Mouse (Mus musculus) frontal cortex, adult 2 months (tissue): ENCODE measurements around the gene Pde4d. TPM values are rescaled to one million over a fixed set of nuclear protein-coding genes. Genes with fewer than 3 reads are reported as not detected.
A peak's percentile ranks its signal among the peaks of the same experiment; 100 is the strongest.

Source experiments
- DNase-seq, 2 experiments: peaks; one replicate each; pipeline ENCODE4 v3.0.0; 2022; ENCODE audit warnings: low spot score in 1 of 2; ENCODE audit errors: extremely low spot score in 1 of 2
- polyA plus RNA-seq: library from polyadenylated mRNA; depleted of rRNA; stranded (reverse); fragments of >200 nt; gene quantifications from 2 replicates; pipeline ENCODE4 v1.2.3, GENCODE M21; 2012

Gene Pde4d
- polyA plus RNA-seq, 1 experiment, result 40.3 TPM

DNA sequence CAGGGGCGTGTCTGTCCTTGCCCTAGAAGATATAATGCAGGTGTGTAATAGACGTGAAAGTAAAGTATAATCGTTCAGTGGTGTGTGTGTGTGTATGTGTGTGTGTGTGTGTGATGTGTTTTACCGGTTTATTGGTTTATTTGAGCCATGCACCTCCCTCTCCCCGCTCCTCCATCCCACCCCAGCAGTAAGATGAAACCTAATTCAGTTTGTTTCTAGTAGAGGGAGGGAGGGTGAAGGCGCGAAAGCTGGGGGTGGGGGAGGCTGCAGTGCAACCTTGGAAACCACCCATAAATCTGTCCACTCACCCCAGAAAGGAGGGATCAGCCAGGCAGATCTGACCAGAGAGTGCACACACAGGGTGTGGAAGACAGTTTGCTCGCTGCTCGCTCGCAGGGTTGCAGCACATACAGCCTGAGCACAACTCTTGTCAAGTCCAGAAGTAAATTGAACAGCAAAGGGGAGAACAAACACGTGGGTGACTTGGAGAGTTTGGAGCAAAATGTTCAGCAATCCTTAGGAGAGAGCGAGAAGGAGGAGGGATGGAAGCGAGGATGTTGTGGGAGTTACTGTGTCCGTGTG is 667.6 kb downstream of the Pde4d start:
- peak; percentile 25 to 55 for DNase-seq

DNA sequence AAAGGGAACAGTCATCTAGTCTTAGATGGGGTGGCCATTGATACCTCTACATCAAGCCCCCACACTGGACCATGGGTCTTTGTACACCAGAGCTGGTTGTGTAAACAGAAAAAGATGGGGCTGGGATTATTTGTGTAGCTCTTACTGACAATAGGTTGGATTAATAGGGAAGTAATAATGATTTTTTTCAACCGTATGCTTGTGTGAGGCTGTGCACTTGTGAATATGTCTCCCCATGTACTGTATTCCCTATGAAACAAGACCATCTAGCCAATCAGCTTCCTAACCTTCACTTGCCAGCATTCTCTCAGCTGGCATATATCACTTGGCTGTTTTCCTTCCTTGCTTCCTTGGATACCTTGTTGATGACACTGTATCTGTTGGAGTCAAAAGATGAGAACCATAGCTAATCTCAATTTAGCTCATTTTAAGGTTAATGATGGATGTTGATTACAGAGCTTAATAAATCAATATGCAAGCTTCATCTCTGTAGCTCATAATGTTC is 668.6 kb downstream of the Pde4d start:
- DNase-seq, result no peak

GRCm38 (mm10) chr13:109121867-109122266 is 672.1 kb downstream of the Pde4d start:
- DNase-seq, result no peak

DNA sequence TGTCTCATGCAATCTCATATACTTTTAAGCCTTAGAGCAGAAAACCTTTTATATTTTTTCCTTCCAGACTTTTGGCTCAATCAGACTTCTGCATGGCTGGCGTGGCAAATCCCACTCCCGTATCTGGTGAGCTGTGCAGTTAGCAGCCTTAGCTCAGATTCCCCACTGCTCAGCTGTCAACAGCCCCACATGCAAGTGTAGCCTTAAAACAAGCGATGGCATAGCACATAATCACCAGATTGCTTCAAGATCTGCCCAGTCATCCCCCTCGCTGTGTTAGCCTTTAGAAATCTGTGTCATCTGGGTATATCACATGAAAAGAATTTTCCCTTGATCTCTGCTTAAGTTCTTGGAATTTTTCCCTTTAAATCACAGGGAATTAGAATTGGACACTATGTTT is 686.7 kb downstream of the Pde4d start:
- no peak for DNase-seq

GRCm38 (mm10) chr13:109158703-109159102 is 709.0 kb downstream of the Pde4d start:
- no peak for DNase-seq

- no peak for DNase-seq
These were observed 719.0 kb downstream of the Pde4d start for GRCm38 (mm10) chr13:109168556-109169334.

DNA sequence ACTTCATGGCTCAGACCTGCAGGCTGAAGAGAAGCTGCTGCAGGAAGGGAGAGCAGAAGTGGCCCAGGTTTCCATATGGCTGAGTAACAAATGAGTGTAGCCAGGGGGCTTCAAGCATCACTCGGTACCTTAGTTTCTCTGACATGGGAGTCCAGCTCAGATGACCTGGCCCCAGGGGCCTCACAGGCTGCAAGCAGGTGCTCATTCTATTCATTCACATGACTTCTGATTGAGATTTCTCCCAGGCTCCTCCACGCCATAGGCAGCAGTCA is 719.5 kb downstream of the Pde4d start:
- no peak for DNase-seq

GRCm38 (mm10) chr13:109171688-109172087 is 721.9 kb downstream of the Pde4d start:
- peak; percentile 24 to 51 for DNase-seq

GRCm38 (mm10) chr13:109175281-109175680 is 725.5 kb downstream of the Pde4d start:
- DNase-seq, result peak in 1 of 2 experiments; percentile 35

- no peak for DNase-seq
These were observed 726.3 kb downstream of the Pde4d start for GRCm38 (mm10) chr13:109175852-109176621.

GRCm38 (mm10) chr13:109181363-109181762 is 731.6 kb downstream of the Pde4d start:
- DNase-seq, result no peak

- DNase-seq, result no peak
These were observed 740.9 kb downstream of the Pde4d start for GRCm38 (mm10) chr13:109190652-109191051.

DNA sequence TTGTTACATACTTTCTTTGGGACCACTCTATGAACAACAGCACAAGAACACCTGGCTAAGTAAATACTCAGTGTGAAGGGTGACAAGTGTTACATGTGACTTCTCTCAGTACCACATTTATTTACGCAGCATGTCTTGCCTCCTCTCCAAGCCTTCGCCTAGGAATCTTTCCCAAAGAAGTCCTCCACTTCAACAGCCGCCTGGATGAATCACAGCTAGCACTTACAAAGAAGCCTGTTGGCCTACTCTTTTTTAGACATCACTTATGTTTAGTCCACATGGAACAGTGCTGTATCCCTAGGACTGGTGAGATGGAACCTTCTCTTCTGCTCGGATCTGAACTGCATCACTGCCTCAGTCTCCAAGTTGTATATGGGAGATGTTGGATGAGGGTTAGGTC is 741.4 kb downstream of the Pde4d start:
- peak in 1 of 2 experiments; percentile 40 for DNase-seq

DNA sequence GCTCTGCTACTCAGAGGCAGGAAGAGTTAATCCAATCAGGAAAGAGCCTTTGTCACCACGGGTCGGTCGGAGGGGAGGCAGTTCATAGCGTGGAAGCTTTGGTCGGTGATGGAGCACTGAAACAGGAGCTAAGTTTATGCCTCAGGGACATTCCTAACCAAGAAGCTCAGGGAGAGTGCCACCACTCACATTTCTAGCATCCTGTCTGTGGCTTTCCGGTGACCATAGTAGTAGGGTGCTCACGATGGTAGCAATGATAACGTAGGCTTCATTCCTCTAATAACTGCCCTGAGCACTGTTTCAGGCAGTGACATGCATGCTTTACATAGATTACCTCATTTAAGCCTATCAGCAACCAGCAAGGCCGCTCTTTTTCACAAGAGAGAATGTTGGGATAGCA is 755.8 kb downstream of the Pde4d start:
- DNase-seq, result no peak

DNA sequence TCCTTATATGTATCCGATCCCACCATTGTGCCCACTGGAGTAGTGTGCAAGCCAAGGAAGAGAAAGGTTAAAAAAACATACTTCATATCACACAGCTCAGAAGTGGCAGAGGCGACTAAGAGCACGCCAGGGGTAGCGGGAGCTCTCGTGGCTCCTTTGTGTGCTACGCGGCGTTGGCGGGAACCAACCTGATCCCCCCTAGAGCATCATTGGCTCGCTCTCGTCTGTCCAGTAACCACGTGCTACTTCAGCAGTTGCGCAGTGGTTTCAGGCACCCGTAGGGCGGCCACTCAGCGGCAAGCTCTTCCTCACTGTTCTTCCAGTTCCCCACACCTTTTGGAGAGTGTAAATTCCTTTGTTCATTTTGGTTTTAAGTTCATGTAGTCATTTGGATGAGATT is 758.9 kb downstream of the Pde4d start:
- no peak for DNase-seq

DNA sequence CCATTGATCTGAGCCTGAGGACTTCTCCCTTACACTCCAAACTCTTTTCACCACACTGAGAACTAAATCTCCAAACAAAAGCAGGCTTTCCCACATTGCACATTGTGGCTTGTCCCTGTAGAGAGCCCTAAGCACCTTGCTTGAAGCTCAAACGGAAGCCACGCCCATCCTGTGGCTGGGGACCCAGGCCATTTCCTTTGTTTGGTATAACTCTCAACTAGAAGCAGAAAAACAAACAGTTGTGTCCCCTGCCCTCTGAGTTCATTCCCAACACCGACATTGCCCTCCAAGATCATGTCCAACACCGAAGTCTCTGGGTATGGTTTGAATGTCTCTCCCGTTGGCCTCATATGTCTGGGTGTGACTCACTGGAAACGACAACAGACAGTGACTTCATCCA is 759.7 kb downstream of the Pde4d start:
- DNase-seq, result no peak

GRCm38 (mm10) chr13:109210403-109210802 is 760.7 kb downstream of the Pde4d start:
- peak; percentile 49 to 95 for DNase-seq

- no peak for DNase-seq
These were observed 761.7 kb downstream of the Pde4d start for GRCm38 (mm10) chr13:109211471-109211870.

DNA sequence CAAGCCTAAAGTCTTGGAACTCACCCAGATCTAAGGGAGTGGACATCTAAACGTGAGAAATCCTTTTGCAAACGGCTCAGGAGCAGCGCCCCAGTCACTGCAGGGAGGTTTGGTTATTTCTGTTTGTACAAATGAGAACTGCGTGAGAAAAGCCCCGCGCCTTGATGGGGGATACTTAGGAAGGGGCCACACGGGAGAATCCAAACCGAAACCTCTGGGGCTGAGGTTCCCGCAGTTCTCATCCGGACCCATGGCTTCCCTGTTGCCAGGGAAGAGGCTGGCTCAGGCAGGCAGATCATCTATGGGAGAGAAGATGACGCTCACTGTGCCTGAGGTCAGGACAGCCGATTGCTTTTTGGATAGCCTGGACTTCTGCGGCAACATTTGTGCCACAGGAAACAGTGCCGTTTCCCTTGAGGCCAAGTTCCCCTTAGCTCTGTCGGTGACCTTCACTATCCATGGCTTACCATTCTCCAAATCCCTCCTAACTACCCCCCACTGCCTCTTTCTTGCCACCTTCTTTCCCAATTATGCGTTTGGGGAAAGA is 762.3 kb downstream of the Pde4d start:
- DNase-seq, result no peak

- peak in 1 of 2 experiments; percentile 62 for DNase-seq
These were observed 763.2 kb downstream of the Pde4d start for GRCm38 (mm10) chr13:109212788-109213473.
